Mouse (Mus musculus) heart, adult 2 months (tissue): ENCODE results near the gene Efna5.

Experiments used
- CTCF ChIP-seq: fragments of 200-600 bp; IDR thresholded peaks from 2 replicates; pipeline ENCODE4 v1.8.1; 2022; ENCODE audit warnings: antibody characterized with exemption, mild to moderate bottlenecking, moderate library complexity
- EP300 ChIP-seq: fragments of 200-500 bp; IDR thresholded peaks from 2 replicates; pipeline ENCODE4 v1.6.1; 2011; ENCODE audit warnings: low read depth, low read length, control low read depth; ENCODE audit not compliant: insufficient read depth
- POLR2A ChIP-seq: fragments of 200-500 bp; IDR thresholded peaks from 2 replicates; pipeline ENCODE4 v1.6.1; 2011; ENCODE audit warnings: mild to moderate bottlenecking, low read depth, low read length, control low read depth; ENCODE audit not compliant: insufficient read depth

- TF ChIP-seq CTCF (no peak), EP300 (no peak), POLR2A (no peak)
Observed at GRCm38 (mm10) chr17:62614708-62615107, 266.4 kb downstream of the Efna5 start.
